Mouse (Mus musculus): ENCODE measurements around the gene Rcc1l. TPM values are rescaled to one million over a fixed set of nuclear protein-coding genes. Genes with fewer than 3 reads are reported as not detected.

Gene Rcc1l
- polyA plus RNA-seq, 1 experiment from 2014 or later: 25.6 TPM

DNA sequence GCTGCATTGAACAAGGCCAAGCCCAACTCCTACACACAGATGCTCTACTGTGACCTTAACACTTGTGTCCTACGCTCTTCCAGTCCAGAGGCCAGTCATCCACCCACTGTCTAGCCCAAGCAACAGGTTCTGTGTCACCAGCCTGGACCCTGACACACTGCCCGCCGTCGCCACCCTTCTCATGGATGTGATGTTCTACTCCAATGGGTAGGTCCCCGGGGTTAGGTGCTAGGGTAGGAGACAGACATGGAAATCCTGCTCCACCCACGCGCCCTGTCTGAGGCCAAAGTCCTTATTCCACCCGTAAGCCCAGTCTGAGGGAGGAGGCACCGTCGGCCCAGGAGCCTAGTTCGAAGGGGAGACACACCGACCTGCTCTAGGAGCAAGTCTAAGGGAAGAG, 40.6 kb downstream of the Rcc1l start:
- Histone ChIP-seq H3K4me2 (ENCODE audit: low read depth, low read length) (no peak overlapping the region), H3K27ac (ENCODE audit: low read length) (no peak overlapping the region), H3K36me3 (ENCODE audit: control insufficient read depth, insufficient read depth, low read length) (peaks cover 4% of the 10 kb centered on the region; the same call in 1 of the 2 replicates), H3K27me3 (ENCODE audit: control insufficient read depth, insufficient read depth, low read length) (no peaks in the 10 kb centered on the region), H3K9me3 (replicated peaks; ENCODE audit: control insufficient read depth, low read length) (no peaks in the 10 kb centered on the region), H3K4me3 (replicated peaks; ENCODE audit: low read length) (no peak overlapping the region), H3K9ac (ENCODE audit: low read length) (no peak overlapping the region), H3K4me1 (ENCODE audit: control insufficient read depth, insufficient read depth, low read length) (no peaks in the 10 kb centered on the region)
- 94% methylated on average over 12 of the region's 12 CpGs for WGBS
- no peak for ATAC-seq (ENCODE audit: insufficient read depth, low FRiP score)

DNA sequence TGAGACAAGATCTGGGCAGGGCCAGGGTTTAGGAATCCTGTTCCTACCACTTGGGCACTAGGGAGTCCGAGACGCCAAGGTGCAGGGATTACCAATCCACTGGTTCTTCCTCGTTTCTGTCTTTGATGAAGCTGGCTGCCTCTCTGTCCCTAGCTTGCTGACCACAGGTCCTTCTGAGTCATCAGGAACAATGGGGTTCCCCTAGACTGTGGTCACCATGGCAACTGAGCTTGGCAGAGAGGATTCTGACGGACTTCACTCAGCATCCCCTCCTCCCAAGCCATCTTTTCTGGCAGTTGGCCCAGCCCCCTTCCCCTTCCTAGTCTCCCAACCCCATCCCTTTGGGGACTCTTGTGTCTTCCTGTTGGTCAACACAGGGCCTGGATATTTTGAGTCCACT, 45.0 kb downstream of the Rcc1l start:
- Histone ChIP-seq H3K4me2 (ENCODE audit: low read depth, low read length) (no peak overlapping the region), H3K27ac (ENCODE audit: low read length) (no peak overlapping the region), H3K4me3 (replicated peaks; ENCODE audit: low read length) (no peak overlapping the region), H3K36me3 (ENCODE audit: control insufficient read depth, insufficient read depth, low read length) (peaks cover 4% of the 10 kb centered on the region; the same call in 1 of the 2 replicates), H3K4me1 (ENCODE audit: control insufficient read depth, insufficient read depth, low read length) (no peaks in the 10 kb centered on the region), H3K9me3 (replicated peaks; ENCODE audit: control insufficient read depth, low read length) (no peaks in the 10 kb centered on the region; the same call in 1 of the 2 replicates), H3K9ac (ENCODE audit: low read length) (no peak overlapping the region), H3K27me3 (ENCODE audit: control insufficient read depth, insufficient read depth, low read length) (no peaks in the 10 kb centered on the region)
- WGBS: 49% methylated on average over 4 of the region's 4 CpGs
- ATAC-seq (ENCODE audit: insufficient read depth, low FRiP score): no peak

DNA sequence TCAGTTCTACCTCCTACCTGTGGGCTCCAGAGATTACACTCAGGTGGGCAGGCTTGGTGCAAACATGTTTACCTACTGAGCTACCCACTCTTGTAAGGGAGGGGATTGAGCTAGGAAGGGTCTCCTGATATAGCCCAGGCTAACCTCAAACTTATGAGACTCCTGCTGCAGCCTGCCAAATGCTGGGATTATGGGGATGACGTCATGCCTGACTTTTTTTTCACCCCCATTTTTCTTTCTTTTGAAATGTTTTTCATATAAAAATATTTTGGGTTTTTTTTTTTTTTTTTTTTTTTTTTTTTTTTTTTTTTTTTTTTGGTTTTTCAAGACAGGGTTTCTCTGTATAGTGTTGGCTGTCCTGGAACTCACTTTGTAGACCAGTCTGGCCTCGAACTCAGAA, 50.3 kb downstream of the Rcc1l start:
- Histone ChIP-seq H3K9me3 (replicated peaks; ENCODE audit: control insufficient read depth, low read length) (no peaks in the 10 kb centered on the region; the same call in 1 of the 2 replicates), H3K4me1 (ENCODE audit: control insufficient read depth, insufficient read depth, low read length) (peaks cover 4% of the 10 kb centered on the region; the same call in 1 of the 2 replicates), H3K36me3 (ENCODE audit: control insufficient read depth, insufficient read depth, low read length) (no peaks in the 10 kb centered on the region), H3K27me3 (ENCODE audit: control insufficient read depth, insufficient read depth, low read length) (no peaks in the 10 kb centered on the region), H3K4me2 (ENCODE audit: low read depth, low read length) (no peak overlapping the region), H3K9ac (ENCODE audit: low read length) (no peak overlapping the region), H3K4me3 (replicated peaks; ENCODE audit: low read length) (no peak overlapping the region), H3K27ac (ENCODE audit: low read length) (no peak overlapping the region)
- 74% methylated on average over 2 of the region's 2 CpGs for WGBS
- no peak for ATAC-seq (ENCODE audit: insufficient read depth, low FRiP score)

DNA sequence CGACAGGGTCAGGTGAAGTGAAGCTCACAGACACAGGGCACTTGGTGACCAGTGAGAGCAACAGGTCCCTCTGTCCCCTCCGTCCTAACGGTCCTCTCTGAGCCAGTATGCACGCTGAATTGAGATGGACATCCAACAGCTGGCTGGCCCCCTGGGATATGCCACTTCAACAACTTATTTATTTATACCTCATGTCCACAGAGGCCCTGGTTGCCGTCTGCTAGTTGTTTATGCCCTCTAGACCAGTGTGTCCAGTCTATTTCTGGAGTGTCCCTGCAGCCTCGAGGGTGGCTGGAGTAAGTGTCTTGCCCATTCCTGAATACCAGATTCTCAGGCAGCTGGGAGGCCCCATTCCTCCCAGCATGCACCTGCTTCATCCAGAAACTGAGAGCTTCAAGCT, 52.7 kb downstream of the Rcc1l start:
- 69% methylated on average over 6 of the region's 6 CpGs for WGBS
- H3K36me3 ChIP-seq (ENCODE audit: control insufficient read depth, insufficient read depth, low read length): no peaks in the 10 kb centered on the region
- no peaks in the 10 kb centered on the region for H3K27me3 ChIP-seq (ENCODE audit: control insufficient read depth, insufficient read depth, low read length)
- ATAC-seq (ENCODE audit: insufficient read depth, low FRiP score): no peak
- H3K9ac ChIP-seq (ENCODE audit: low read length): no peak overlapping the region
- H3K27ac ChIP-seq (ENCODE audit: low read length): no peak overlapping the region
- no peak overlapping the region for H3K4me2 ChIP-seq (ENCODE audit: low read depth, low read length)
- H3K9me3 ChIP-seq (replicated peaks; ENCODE audit: control insufficient read depth, low read length): no peaks in the 10 kb centered on the region; the same call in 1 of the 2 replicates
- H3K4me3 ChIP-seq (replicated peaks; ENCODE audit: low read length): no peak overlapping the region
- H3K4me1 ChIP-seq (ENCODE audit: control insufficient read depth, insufficient read depth, low read length): peaks cover 4% of the 10 kb centered on the region; the same call in 1 of the 2 replicates

DNA sequence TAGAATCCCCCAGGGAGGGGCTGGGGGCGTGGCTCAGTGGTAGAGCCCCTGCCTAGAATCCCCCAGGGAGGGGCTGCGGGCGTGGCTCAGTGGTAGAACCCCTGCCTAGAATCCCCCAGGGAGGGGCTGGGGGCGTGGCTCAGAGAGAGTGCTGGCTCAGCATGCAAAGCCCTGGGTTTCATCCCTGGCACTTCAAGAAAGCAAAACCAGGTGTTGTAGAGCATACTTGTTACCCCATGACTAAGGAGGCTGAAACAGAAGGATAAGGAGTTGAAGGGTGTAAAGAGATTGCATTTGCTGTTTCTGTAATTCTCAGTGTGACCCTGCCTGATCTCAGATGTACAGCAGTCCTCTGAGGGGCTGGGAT, 54.7 kb downstream of the Rcc1l start:
- ATAC-seq (ENCODE audit: insufficient read depth, low FRiP score): no peak
- Histone ChIP-seq H3K36me3 (ENCODE audit: control insufficient read depth, insufficient read depth, low read length) (no peaks in the 10 kb centered on the region), H3K4me2 (ENCODE audit: low read depth, low read length) (no peak overlapping the region), H3K27me3 (ENCODE audit: control insufficient read depth, insufficient read depth, low read length) (no peaks in the 10 kb centered on the region), H3K9ac (ENCODE audit: low read length) (no peak overlapping the region), H3K27ac (ENCODE audit: low read length) (no peak overlapping the region), H3K9me3 (replicated peaks; ENCODE audit: control insufficient read depth, low read length) (no peaks in the 10 kb centered on the region; the same call in 1 of the 2 replicates), H3K4me3 (replicated peaks; ENCODE audit: low read length) (no peak overlapping the region), H3K4me1 (ENCODE audit: control insufficient read depth, insufficient read depth, low read length) (peaks cover 4% of the 10 kb centered on the region; the same call in 1 of the 2 replicates)
- WGBS: 80% methylated on average over 4 of the region's 4 CpGs

DNA sequence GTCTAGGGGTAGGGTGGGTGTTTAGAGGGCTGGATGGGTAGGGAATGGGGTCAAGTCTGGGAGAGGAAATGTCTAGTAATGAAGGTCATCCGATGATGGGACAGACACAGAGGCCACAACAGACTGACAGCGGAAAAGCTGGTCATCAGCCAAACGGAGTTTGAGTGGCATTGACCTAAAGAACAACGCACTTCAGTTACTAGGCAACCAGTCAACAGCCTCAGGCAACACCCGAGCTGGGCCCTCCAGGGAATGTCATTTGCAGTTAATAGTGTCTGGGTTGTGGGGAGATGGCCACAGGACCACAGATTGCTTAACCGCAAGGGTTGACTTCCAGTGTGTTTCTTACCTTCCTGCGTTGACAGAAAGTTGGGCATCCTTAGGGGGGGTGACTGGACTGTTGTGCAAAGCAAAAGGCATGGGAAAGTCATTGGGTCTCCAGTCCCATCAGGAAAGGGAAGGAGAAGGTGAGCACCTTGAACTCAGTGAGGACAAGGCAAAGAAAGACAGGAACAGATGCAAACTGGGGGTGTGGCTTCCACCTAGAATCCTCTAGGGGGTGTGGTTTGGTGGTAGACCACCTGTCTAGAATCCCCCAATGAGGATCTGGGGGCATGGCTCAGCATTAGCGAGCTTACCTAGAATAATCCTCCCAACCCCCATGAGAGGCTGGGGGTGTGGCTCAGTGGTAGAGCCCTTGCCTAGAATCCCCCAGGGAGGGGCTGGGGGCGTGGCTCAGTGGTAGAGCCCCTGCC, 55.3 kb downstream of the Rcc1l start:
- Histone ChIP-seq H3K9ac (ENCODE audit: low read length) (no peak overlapping the region), H3K27me3 (ENCODE audit: control insufficient read depth, insufficient read depth, low read length) (no peaks in the 10 kb centered on the region), H3K4me3 (replicated peaks; ENCODE audit: low read length) (no peak overlapping the region), H3K4me2 (ENCODE audit: low read depth, low read length) (no peak overlapping the region), H3K9me3 (replicated peaks; ENCODE audit: control insufficient read depth, low read length) (no peaks in the 10 kb centered on the region), H3K27ac (ENCODE audit: low read length) (no peak overlapping the region), H3K4me1 (ENCODE audit: control insufficient read depth, insufficient read depth, low read length) (peaks cover 4% of the 10 kb centered on the region; the same call in 1 of the 2 replicates), H3K36me3 (ENCODE audit: control insufficient read depth, insufficient read depth, low read length) (no peaks in the 10 kb centered on the region)
- WGBS: 59% methylated on average over 9 of the region's 9 CpGs
- ATAC-seq (ENCODE audit: insufficient read depth, low FRiP score): no peak

DNA sequence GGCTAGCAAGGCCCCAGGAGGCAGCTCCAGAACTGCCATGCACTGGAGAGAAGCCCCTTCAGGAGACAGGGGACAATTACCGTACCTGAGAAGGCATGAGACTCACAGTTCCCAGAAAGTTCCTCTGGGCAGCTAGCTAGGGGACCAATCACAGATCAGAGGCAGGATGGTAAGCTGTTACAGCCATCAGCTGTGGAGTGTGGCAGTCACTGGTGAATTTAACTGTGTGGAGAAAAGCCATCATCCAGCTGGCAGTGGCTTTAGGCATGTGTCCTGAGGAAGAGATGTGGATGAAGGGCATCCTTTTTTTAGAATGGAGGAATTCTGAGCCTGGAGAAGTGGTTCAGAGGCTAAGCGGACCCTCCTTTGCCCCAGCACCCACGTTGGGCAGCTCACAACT, 56.4 kb downstream of the Rcc1l start:
- Histone ChIP-seq H3K27me3 (ENCODE audit: control insufficient read depth, insufficient read depth, low read length) (no peaks in the 10 kb centered on the region), H3K27ac (ENCODE audit: low read length) (no peak overlapping the region), H3K36me3 (ENCODE audit: control insufficient read depth, insufficient read depth, low read length) (no peaks in the 10 kb centered on the region), H3K4me2 (ENCODE audit: low read depth, low read length) (no peak overlapping the region), H3K9me3 (replicated peaks; ENCODE audit: control insufficient read depth, low read length) (no peaks in the 10 kb centered on the region), H3K9ac (ENCODE audit: low read length) (no peak overlapping the region), H3K4me3 (replicated peaks; ENCODE audit: low read length) (no peak overlapping the region), H3K4me1 (ENCODE audit: control insufficient read depth, insufficient read depth, low read length) (peaks cover 4% of the 10 kb centered on the region; the same call in 1 of the 2 replicates)
- WGBS: 95% methylated on average over 3 of the region's 3 CpGs
- ATAC-seq (ENCODE audit: insufficient read depth, low FRiP score): no peak

DNA sequence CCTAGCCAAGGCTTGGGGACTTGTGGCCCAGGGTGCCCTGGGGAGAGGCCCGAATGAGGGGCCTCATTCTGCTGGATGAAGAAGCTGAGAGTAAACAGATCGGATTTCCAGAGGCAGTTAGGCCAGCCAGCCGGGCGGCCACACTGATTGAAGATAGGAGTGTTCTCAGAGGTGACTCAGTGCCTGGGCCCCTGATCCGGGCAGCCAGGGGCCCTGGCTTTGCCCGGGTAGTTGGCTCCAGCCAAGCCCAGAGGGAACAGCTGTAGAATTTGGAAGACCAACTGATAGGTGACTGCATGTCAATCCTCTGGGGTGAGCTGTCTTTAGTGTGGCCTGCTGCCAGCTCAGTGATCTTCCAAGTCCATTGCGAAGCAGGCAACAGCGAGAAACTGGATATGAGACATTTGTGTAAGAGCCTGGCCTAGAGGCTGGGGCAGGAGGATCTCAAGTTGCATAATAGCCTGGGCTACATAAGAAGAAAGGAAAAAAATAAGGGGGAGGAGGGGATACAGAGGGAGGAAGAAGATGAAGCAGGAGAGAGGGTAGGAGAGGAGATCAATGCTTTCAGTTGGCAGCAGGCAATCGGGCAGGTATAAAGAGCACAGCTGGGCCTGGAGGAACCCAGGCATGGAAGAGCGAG, 57.0 kb downstream of the Rcc1l start:
- peak; percentile 57; the same call in 1 of the 2 replicates for ATAC-seq (ENCODE audit: insufficient read depth, low FRiP score)
- no peaks in the 10 kb centered on the region for H3K36me3 ChIP-seq (ENCODE audit: control insufficient read depth, insufficient read depth, low read length)
- peaks cover 4% of the 10 kb centered on the region; the same call in 1 of the 2 replicates for H3K4me1 ChIP-seq (ENCODE audit: control insufficient read depth, insufficient read depth, low read length)
- H3K9ac ChIP-seq (ENCODE audit: low read length): no peak overlapping the region
- no peaks in the 10 kb centered on the region for H3K9me3 ChIP-seq (replicated peaks; ENCODE audit: control insufficient read depth, low read length)
- no peak overlapping the region for H3K27ac ChIP-seq (ENCODE audit: low read length)
- 45% methylated on average over 10 of the region's 10 CpGs for WGBS
- H3K4me2 ChIP-seq (ENCODE audit: low read depth, low read length): no peak overlapping the region
- H3K27me3 ChIP-seq (ENCODE audit: control insufficient read depth, insufficient read depth, low read length): no peaks in the 10 kb centered on the region
- H3K4me3 ChIP-seq (replicated peaks; ENCODE audit: low read length): no peak overlapping the region

DNA sequence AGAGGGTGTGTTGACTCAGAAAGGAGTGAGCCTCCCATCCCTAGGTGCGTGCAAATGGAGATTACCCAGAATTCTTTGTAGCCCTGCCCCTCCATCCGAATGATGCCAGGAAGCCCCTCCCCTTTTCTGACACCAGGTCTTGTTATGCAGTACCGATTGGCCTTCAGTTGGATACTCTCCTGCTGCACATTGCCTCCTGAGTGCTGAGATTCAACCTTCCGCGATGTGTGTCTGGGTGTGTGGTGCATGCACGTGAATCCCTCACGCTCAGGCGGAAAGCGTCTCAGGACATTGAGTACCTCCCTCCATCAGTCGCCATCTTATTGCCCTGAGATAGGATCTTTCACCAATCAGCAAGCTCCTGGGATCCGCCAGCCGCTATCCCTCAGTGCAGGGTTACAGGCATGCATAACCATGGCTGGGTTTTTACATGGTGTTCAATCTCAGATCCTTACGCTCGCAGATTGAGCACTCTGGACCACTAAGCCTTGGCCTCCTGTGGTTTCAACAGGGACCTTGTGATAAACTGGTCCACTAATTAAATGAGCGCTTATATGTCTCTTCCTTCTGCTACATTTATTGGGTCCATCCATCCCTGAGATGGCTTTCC, 57.7 kb downstream of the Rcc1l start:
- Histone ChIP-seq H3K9ac (ENCODE audit: low read length) (no peak overlapping the region), H3K27ac (ENCODE audit: low read length) (no peak overlapping the region), H3K36me3 (ENCODE audit: control insufficient read depth, insufficient read depth, low read length) (no peaks in the 10 kb centered on the region), H3K27me3 (ENCODE audit: control insufficient read depth, insufficient read depth, low read length) (no peaks in the 10 kb centered on the region), H3K9me3 (replicated peaks; ENCODE audit: control insufficient read depth, low read length) (no peaks in the 10 kb centered on the region), H3K4me3 (replicated peaks; ENCODE audit: low read length) (no peak overlapping the region), H3K4me1 (ENCODE audit: control insufficient read depth, insufficient read depth, low read length) (peaks cover 4% of the 10 kb centered on the region; the same call in 1 of the 2 replicates), H3K4me2 (ENCODE audit: low read depth, low read length) (no peak overlapping the region)
- 89% methylated on average over 15 of the region's 15 CpGs for WGBS
- no peak for ATAC-seq (ENCODE audit: insufficient read depth, low FRiP score)
